Mouse (Mus musculus) erythroblast, embryonic 14.5 days (primary cell): ENCODE results near the gene Kif1b. TPM values are rescaled to one million over a fixed set of nuclear protein-coding genes. Genes with fewer than 3 reads are reported as not detected.

Experiments used
- H3K27me3 ChIP-seq: 2 replicates; pipeline ENCODE4 v1.6.1; 2012; ENCODE audit warnings: inconsistent platforms; ENCODE audit not compliant: control insufficient read depth
- H3K36me3 ChIP-seq: 2 replicates; pipeline ENCODE4 v1.6.1; 2012; ENCODE audit warnings: mild to moderate bottlenecking, inconsistent platforms; ENCODE audit not compliant: control insufficient read depth
- H3K4me1 ChIP-seq: 2 replicates; pipeline ENCODE4 v1.6.1; 2012; ENCODE audit warnings: inconsistent platforms; ENCODE audit not compliant: control insufficient read depth
- H3K4me3 ChIP-seq: replicated peaks from 2 replicates; pipeline ENCODE3; 2012; ENCODE audit warnings: moderate library complexity, mild to moderate bottlenecking, inconsistent platforms
- H3K9me3 ChIP-seq: 2 replicates; pipeline ENCODE4 v1.6.1; 2012; ENCODE audit warnings: low read length, inconsistent platforms, mixed read lengths; ENCODE audit not compliant: control insufficient read depth
- GATA1 ChIP-seq: IDR thresholded peaks from 2 replicates; pipeline ENCODE4 v1.6.1; 2012; ENCODE audit warnings: low read length, inconsistent platforms, mixed read lengths
- TAL1 ChIP-seq: IDR thresholded peaks from 3 replicates; pipeline ENCODE4 v1.6.1; 2012; ENCODE audit warnings: low read length, inconsistent platforms, mixed read lengths
- polyA plus RNA-seq: library from polyadenylated mRNA; stranded (reverse); fragments of >175 nt; gene quantifications from 2 replicates; pipeline ENCODE4 v1.2.3, GENCODE M21; 2012

Kif1b gene
- polyA plus RNA-seq, 1 experiment: not detected

GRCm38 (mm10) chr4:149286287-149287137 is 21.0 kb downstream of the Kif1b start:
- H3K9me3 ChIP-seq: no peaks in the 10 kb centered on the region
- H3K4me1 ChIP-seq: no peaks in the 10 kb centered on the region
- TF ChIP-seq TAL1 (no peak), GATA1 (no peak)
- no peaks in the 10 kb centered on the region for H3K27me3 ChIP-seq
- H3K36me3 ChIP-seq: no peaks in the 10 kb centered on the region; the same call in 1 of the 2 replicates
- H3K4me3 ChIP-seq: no peak overlapping the region

GRCm38 (mm10) chr4:149285691-149286090 is 21.8 kb downstream of the Kif1b start:
- no peak for TF ChIP-seq GATA1
- TF ChIP-seq TAL1: no peak
- no peaks in the 10 kb centered on the region for H3K4me1 ChIP-seq
- H3K36me3 ChIP-seq: no peaks in the 10 kb centered on the region; the same call in 1 of the 2 replicates
- H3K9me3 ChIP-seq: no peaks in the 10 kb centered on the region
- H3K4me3 ChIP-seq: no peak overlapping the region
- H3K27me3 ChIP-seq: no peaks in the 10 kb centered on the region

GRCm38 (mm10) chr4:149283018-149283417 is 24.5 kb downstream of the Kif1b start:
- H3K36me3 ChIP-seq: no peaks in the 10 kb centered on the region

GRCm38 (mm10) chr4:149282025-149282738 is 25.3 kb downstream of the Kif1b start:
- Histone ChIP-seq H3K36me3 (no peaks in the 10 kb centered on the region), H3K4me3 (no peak overlapping the region), H3K27me3 (no peaks in the 10 kb centered on the region), H3K4me1 (no peaks in the 10 kb centered on the region), H3K9me3 (no peaks in the 10 kb centered on the region)
- TF ChIP-seq GATA1: no peak
- no peak for TF ChIP-seq TAL1

More at GRCm38 (mm10) chr4:149283018-149283417, 24.5 kb downstream of the Kif1b start:
- H3K4me1 ChIP-seq: no peaks in the 10 kb centered on the region
- no peaks in the 10 kb centered on the region for H3K27me3 ChIP-seq
- no peak overlapping the region for H3K4me3 ChIP-seq
- no peak for TF ChIP-seq TAL1
- TF ChIP-seq GATA1: no peak
- no peaks in the 10 kb centered on the region for H3K9me3 ChIP-seq

GRCm38 (mm10) chr4:149277571-149277970 is 29.9 kb downstream of the Kif1b start:
- Histone ChIP-seq H3K27me3 (no peaks in the 10 kb centered on the region), H3K4me1 (no peaks in the 10 kb centered on the region), H3K36me3 (peaks cover 3% of the 10 kb centered on the region; the same call in 1 of the 2 replicates), H3K4me3 (no peak overlapping the region), H3K9me3 (no peaks in the 10 kb centered on the region)
- no peak for TF ChIP-seq GATA1
- no peak for TF ChIP-seq TAL1

- H3K27me3 ChIP-seq: no peaks in the 10 kb centered on the region
- H3K4me3 ChIP-seq: no peak overlapping the region
- H3K4me1 ChIP-seq: no peaks in the 10 kb centered on the region
- no peaks in the 10 kb centered on the region for H3K9me3 ChIP-seq
- H3K36me3 ChIP-seq: peaks cover 5% of the 10 kb centered on the region; the same call in 1 of the 2 replicates
- TF ChIP-seq TAL1 (no peak), GATA1 (no peak)
Measured at GRCm38 (mm10) chr4:149273128-149273527, 34.4 kb downstream of the Kif1b start.

- Histone ChIP-seq H3K4me3 (no peak overlapping the region), H3K4me1 (no peaks in the 10 kb centered on the region)
Measured at GRCm38 (mm10) chr4:149270541-149270940, 37.0 kb downstream of the Kif1b start.

GRCm38 (mm10) chr4:149269026-149269425 is 38.5 kb downstream of the Kif1b start:
- no peaks in the 10 kb centered on the region for H3K27me3 ChIP-seq
- peaks cover 5% of the 10 kb centered on the region; the same call in 1 of the 2 replicates for H3K36me3 ChIP-seq
- H3K9me3 ChIP-seq: no peaks in the 10 kb centered on the region
- H3K4me3 ChIP-seq: no peak overlapping the region
- H3K4me1 ChIP-seq: no peaks in the 10 kb centered on the region
- TF ChIP-seq GATA1 (no peak), TAL1 (no peak)

More at GRCm38 (mm10) chr4:149270541-149270940, 37.0 kb downstream of the Kif1b start:
- Histone ChIP-seq H3K27me3 (no peaks in the 10 kb centered on the region), H3K9me3 (no peaks in the 10 kb centered on the region), H3K36me3 (peaks cover 5% of the 10 kb centered on the region; the same call in 1 of the 2 replicates)
- no peak for TF ChIP-seq GATA1
- TF ChIP-seq TAL1: no peak

- no peaks in the 10 kb centered on the region for H3K4me1 ChIP-seq
- H3K9me3 ChIP-seq: no peaks in the 10 kb centered on the region
- H3K36me3 ChIP-seq: no peaks in the 10 kb centered on the region; the same call in 1 of the 2 replicates
- TF ChIP-seq TAL1 (no peak), GATA1 (no peak)
- H3K27me3 ChIP-seq: no peaks in the 10 kb centered on the region
- H3K4me3 ChIP-seq: no peak overlapping the region
Measured at GRCm38 (mm10) chr4:149264895-149265294, 42.6 kb downstream of the Kif1b start.
